Mouse (Mus musculus) mouse trophoblast stem cell (cell line): ENCODE measurements around the gene Ppp1r26.
"Not testable (repeated sequence)": the region's sequence is repeated elsewhere in the genome, so short reads cannot be mapped to it uniquely, and the experiment has no call there.

Source experiments
- in situ Hi-C, 2 experiments: fragments of 300-500 bp; cut with MseI, MboI; formaldehyde crosslinking; loops; 2 replicates in 1 of 2; 3 replicates in 1 of 2; pipeline ENCODE4 v1.15.1; 2025

Gene Ppp1r26

DNA sequence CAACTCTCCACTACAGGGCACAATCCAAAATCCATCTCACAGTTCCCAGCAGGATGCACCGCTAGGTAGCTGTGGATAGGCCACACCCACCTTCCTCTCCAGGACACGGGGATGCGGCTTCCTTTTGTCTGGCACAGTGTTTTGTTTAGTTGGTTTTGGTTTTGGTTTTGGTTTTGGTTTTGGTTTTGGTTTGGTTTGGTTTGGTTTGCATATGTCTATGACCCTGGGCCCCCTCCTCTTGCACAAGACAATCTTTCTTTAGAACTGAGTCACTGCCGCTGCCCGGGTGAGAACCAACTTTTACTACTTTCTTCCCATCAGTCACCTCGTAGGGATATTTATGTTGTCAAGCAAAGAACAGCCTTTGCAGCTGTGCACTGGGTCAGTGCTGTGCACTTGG, 5.8 kb upstream of the Ppp1r26 start:
- in situ Hi-C loops = no loop called here

DNA sequence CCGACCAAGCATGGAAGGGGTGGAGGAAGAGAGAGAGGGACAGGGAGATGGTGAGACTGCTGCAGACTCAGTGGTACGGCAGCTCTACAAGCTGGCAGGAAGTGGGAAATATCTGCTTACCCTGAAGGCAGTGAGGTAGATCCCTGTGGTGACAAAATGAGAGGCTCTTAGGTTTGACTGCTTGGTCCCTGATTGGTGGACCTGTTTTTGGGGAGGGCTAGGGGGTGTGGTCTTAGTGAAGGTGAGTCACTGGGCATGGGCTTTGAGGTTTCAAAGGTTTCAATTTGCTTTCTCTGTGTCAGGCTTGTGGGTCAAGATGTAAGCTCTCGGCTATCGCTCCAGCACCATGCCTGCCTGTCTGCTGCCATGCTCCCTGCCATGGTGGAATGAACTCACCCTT, 1.5 kb upstream of the Ppp1r26 start:
- in situ Hi-C loops = no loop called here

DNA sequence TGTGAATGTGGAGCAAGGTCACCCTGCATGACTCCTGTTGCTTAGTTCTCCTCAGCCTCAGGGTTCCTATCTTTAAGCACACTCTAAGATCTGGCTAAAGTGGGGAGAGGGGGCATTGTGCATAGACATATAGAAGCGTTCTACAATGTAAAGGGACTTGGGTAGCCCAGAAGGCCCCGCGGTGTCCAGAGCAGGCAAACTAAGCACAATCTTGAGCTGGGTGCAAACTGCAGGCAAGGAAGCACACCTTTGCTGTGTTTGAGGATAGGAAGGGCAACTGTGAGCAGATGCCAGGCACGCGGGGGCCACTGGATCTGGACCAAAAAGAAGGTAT, 452 bp upstream of the Ppp1r26 start:
- in situ Hi-C loops = no loop called here

DNA sequence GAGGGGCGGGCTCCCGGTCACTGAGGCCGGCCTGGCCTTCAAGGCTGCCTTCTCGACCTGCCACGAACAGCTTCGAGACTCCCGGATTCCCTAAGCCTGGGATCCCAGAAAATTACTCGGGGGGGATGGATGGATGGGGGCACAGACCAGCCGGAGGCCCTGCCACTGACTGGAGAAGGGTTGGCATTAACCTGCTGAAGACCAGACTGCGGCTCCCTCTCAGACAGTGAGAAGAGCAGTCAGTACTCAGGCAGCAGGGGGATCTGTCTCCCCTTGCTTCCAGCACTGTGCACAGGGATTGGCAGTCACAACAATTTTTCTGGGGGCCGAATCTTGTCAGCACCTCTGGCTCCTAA, 693 bp downstream of the Ppp1r26 start:
- in situ Hi-C loops = no loop called here

DNA sequence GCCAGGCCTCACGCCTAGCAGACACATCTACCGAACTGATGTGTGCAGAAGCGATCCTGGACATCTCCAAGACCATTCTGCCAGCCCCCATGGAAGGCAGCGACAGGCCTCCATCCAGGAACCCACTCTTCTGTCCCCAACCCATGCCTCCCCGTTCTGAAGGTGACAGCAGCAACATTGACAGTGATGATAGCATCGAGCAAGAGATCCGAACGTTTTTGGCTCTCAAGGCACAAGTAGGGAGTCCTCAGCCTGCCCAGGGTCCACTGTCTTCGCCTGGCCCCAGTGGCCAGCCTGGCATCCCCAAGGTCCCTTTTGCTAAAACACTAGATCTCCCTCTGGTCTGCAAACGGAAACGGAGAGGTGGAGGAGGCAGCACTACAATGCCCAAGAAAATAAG, 5.1 kb downstream of the Ppp1r26 start:
- in situ Hi-C loops = no loop called here

DNA sequence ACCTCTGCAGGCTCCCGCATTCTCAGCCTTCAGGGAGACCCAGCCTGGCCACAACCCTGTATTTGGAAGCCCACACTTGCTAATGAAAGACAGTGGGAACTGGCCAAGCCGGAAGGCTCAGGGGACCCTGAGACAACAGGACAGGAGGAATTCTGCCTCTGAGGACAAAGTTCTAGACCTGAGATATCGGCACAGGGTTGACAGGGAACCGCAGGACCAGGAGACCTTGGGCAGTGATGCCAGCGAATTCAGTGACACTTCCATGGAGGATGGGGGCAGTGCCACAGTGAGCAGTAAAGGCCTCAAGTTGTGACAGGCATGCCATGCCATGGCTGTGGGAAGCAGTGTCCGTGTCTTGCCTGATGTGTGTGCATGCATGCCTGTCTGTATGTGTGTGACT, 6.9 kb downstream of the Ppp1r26 start:
- in situ Hi-C loops = no loop called here

DNA sequence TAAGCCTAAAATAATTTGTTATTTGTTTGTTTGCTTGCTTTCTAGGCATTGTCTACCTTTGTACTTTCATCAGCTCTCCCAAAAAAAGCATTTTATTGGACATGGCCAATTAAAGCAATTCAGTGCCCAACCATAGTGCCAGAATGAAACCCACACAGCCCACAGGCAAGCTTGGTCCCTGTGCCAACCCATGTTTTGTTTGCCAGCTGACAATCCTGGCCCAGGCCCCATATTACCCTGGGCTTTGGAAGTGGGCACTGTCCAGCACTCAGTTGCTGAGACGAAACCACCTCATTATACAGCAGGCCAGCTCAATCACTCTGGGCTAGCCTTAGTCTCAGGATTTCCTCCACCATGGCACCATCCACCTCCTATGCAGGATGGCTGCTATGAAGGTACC, 10.0 kb downstream of the Ppp1r26 start:
- in situ Hi-C loops = no loop called here

DNA sequence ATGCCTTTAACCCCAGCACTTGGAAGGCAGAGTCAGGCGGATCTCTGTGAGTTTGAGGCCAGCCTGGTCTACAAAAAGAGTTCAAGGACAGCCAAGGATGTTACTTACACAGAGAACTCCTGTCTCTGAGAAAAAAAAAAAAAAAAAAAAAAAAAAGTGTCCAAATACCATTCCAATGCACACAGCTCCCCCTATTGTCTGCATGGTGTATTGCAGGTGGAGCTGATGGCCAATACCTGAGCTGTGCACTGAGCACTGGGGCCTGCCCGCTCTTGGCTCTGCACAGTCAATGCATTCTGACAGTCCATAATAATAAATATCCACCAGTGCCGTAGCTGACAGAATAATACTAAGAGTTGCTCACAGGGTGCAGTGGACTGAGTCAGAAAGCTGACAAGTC, 17.3 kb downstream of the Ppp1r26 start:
- in situ Hi-C loops = no loop called here

DNA sequence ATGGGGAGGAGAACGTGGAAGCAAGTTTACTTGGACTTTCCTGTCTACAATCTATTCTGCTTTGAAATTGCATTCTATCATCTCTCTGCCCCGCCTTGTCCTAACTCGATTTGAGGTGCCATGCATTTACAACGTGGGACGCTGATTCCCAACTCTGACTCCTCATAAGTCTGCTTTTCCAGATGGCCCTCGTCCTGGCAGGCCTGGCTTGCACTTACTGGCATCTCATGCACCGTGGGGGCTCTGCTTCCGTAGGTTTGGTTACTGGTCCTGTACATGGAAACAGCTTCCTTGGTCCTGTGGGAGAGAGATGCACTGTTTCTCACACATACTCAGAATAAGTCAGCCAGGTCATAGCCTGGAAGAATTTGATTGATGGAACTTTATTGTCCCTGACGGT, 18.3 kb downstream of the Ppp1r26 start:
- in situ Hi-C loops = no loop called here

DNA sequence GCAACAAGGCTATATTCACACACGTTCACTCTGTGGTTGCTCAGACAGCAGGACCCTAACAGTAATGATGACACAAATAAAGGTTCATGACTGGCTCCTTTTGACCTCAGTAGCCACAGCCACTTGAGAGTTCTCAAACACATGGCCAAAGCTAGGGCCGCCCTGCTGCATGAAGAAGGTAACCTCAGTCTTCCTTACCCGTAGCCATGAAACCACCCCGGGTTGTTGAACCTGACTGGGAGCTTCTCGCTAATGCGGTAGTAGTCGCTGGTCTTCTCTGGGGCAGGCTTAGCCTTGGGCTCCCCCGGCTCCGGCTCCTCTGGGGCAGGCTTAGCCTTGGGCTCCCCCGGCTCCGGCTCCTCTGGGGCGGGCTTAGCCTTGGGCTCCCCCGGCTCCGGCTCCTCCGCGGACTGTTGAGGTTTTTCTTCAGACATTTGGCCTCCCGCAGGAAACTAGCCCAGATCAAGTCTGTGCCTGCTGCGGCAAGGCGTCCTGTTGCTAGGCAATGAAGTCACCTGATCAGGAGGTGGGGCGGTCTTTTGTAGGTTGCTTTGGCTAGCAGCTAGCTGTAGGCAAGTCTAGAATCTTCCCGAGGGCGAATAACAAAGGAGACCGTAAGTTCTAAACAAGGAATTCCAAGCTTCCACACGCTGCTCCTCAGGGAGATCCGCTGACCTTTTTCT, 19.4 kb downstream of the Ppp1r26 start, which contains the start of gene 1700007K13Rik:
TSS of gene 1700007K13Rik (minus strand) at position 497 of the 683 bp plus-strand sequence.
- in situ Hi-C loops = no loop called here

DNA sequence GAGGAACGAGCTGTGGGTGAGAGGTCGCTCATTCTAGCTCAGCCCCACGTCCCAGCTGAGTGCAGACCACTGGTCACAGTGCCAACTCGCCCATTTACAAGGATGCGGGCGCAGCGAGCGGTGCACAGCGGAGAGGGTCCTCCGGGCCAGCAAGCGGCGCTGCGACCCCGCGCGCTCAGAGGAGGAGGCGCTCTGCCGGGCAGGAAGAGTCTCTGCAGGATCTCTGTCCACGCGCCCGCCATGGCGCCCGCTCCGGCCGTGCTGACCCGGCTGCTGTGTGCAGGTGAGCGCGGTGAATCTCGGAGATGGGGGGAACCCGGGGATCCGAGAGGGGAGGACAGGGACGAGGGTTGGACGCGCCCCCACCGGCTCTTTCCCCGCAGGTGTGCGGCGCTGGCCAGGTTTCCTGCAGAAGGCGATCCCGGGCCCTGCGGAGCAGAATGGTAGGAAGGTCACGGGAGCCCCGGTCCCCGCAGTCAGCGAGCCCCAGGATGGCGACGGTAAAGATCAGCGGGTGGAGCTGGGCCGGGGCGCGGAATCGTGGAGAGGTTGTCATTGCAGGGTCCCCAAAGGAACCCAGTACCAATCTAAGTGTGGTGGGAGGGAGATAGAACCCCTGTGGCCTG, 21.4 kb downstream of the Ppp1r26 start, which contains the start of gene Mrps2:
TSS of gene Mrps2 (plus strand) at position 207 of the 626 bp plus-strand sequence.
- in situ Hi-C loops = no loop called here

DNA sequence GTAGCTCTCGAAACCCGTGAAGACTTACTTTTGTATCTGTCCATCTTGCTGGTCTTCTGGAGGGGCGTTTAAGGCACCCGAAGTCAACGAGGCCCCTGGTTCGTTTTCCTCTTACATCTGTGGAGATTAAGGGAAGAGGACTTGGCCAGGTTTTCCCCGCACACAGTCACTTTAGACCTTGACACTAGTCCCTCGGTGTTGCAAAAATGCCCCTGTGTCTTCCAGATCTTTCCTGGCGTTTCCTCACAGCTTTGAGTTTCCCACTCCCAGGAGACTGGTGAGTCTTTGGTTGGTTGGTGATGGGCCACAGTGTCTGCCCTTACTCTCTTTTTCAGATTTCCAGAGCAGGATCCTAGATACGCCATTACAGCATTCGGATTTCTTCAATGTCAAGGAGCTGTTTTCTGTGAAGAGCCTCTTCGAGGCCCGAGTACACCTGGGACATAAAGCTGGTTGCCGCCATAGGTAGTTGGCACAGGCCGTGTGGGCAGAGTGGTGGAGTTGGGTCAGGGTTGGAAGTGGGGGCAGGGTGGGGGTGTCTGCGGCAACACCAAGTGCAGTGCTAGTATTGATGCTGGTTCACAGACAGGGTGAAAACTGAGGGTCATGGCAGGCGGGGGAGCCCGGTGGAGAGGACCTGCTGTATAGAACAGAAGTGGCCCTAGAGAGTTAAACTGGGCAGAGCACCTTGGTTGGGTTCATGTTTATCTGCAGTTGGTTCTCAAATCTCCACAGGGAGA, 22.1 kb downstream of the Ppp1r26 start:
- in situ Hi-C loops = no loop called here

DNA sequence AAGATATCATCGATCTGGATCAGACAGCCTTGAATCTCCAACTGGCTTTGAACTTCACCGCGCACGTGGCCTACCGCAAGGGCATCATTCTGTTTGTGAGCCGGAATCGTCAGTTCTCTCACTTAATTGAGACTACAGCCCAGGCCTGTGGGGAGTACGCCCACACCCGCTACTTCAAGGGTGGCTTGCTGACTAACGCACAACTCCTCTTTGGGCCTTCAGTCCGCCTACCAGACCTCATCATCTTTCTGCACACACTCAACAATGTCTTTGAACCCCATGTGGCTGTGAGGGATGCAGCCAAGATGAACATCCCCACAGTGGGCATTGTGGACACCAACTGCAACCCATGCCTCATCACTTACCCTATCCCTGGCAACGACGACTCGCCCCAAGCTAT, 22.9 kb downstream of the Ppp1r26 start:
- in situ Hi-C loops = no loop called here

DNA sequence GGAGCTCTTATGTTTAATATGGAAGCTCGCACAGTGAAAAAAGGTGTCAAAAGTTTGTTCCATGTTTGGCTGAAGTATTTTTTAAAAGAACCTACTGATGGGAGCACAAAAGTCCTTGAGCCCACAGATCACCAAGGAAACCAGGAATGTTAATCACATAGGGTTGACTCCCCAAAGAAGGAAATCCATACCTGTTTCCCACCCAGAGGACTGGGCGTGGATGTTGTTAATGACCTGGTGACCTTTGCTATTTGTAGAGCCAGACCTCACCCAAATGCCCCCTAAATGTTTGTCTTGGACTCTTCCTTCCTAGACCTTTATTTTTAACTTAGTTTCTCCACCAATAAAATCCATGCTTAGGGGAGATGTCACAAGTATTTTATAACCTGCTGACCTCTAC, 24.0 kb downstream of the Ppp1r26 start:
- in situ Hi-C loops = no loop called here

DNA sequence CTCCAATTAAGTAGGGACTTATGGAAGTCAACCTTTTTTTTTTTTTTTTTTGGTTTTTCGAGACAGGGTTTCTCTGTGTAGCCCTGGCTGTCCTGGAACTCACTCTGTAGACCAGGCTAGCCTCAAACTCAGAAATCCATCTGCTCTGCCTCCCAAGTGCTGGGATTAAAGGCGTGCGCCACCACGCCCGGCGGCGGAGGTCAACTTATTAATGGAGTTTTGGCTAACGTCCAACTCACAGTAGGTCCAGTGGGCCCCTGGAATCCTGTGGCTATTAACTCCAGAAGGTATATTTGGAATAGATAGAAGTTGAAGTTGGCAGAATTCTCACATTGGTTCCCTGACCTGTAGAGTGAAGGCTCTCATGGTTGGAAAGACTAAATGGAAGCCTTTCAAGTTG, 25.4 kb downstream of the Ppp1r26 start:
- in situ Hi-C loops = not testable (repeated sequence)

DNA sequence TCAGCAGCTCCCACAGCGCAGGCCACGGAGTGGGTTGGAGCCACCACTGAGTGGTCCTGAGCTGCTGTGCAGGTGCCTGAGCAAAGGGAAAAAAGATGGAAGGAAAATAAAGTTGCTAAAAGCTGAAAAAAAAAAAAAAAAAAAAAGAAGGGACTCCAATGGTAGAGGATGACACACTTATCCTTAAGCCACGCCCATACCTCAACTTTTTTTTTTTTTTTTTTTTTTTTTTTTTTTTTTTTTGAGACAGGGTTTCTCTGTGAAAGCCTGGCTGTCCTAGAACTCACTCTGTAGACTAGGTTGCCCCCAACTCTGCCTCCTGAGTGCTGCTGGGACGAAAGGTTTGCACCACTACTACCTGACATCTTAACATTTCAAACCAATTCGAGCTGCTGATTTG, 31.4 kb downstream of the Ppp1r26 start:
- in situ Hi-C loops = not testable (repeated sequence)

DNA sequence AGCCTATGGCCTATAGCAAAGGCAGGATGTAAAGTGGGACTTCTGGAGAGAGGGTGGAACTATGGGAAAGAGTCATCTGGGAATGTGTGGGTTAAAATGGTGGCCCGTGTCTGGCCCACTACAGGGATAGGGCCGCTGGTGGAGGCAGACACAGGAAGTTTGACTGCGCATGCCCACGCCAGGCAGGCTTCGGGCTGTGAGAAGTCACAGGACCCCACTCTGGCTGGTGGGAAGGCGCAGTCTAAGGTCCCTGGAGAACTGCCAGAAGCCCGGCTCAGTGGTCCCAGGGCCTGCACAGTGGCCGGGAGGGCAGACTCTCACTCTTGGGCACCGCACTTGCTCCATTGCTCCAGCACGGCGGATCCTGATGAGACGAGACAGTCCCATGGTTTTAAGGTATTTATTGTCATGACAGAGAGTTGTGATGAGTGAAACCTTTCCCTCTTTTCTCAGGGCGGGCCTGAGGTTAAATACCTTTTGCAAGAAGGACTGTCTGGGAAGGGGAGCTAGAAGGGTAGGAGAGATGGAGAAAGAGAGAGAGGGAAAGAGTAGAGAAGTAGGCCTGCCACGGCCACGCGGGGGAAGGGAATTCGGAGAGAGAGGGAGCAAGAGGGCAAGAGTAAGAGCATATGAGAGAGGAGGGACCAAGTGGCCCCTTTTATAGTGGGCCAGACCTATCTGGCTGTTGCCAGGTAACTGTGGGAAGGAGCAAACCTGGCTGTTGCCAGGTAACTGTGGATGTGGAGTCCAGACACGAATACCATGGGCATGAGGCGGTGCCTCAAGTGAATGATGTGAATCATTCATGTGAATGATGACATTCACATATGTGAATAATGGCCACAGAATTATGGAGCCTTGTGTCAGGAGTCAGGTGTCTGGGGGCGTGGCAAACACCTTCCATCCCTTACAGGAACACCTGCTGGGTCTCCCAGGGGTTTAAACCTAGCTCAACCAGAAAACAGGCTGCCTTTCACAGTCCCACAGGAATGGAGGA, 32.9 kb downstream of the Ppp1r26 start:
- in situ Hi-C loops = no loop called here

DNA sequence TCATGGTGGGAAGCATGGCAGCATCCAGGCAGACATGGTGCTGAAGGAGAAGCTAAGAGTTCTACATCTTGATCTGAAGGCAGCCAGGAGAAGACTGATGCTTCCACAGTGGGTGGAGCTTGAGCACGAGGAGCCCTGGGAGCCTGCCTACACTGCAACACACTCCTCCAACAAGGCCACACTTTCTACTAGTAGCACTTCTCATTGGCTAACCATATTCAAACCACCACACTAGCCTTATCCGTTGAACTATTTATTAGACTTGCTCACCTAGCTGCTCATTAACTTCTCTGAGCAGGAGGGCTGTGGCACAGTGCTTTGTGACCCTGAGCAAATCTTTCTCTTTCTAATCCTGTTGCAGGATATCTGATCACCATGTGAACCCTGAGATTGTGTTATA, 37.3 kb downstream of the Ppp1r26 start:
- in situ Hi-C loops = no loop called here

DNA sequence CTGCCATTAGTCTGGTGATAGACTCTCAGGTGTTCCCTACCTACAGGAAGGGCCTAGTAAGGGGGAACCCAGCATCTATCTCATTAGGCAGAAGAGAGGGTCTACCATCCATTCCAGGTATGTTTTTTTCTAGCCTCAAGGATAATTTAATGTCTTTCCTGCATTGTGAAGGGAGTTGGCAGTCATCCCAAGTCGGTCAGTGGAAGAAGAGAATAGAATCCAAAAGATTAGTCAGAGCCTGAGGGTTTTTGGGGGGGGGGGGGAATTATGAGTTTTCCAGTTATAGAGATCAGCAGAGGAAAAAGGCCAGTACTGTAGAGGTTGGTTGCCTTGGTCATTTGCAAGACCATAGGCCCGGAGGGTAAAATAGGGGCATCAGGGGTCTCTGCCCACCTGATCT, 47.9 kb downstream of the Ppp1r26 start:
- in situ Hi-C loops = no loop called here

DNA sequence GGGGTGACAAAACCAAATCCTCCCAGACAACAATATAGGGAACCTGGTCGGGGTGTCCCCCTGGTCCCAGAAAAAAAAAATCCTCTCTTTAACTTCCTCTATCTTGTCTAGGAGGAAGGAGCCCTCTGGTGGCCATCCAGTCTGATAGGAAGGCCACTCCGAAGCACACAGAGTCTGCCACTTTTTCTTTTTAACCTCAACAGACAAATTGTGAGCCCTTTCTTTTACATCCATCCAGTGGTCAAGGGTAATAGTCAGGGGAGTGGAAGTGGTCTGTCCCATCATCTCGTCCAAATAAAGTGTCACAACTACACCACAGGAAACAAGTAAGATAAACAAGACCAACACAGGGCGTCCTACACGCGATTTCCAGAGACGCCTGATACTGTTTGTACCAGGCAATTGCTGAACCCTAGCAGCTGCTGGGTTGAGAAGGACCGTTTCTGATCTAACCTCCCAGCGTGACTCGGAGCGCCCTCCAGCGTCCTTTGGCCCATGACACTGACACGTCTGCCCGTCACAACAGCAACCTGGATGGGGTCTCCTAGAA, 48.7 kb downstream of the Ppp1r26 start:
- in situ Hi-C loops = no loop called here

DNA sequence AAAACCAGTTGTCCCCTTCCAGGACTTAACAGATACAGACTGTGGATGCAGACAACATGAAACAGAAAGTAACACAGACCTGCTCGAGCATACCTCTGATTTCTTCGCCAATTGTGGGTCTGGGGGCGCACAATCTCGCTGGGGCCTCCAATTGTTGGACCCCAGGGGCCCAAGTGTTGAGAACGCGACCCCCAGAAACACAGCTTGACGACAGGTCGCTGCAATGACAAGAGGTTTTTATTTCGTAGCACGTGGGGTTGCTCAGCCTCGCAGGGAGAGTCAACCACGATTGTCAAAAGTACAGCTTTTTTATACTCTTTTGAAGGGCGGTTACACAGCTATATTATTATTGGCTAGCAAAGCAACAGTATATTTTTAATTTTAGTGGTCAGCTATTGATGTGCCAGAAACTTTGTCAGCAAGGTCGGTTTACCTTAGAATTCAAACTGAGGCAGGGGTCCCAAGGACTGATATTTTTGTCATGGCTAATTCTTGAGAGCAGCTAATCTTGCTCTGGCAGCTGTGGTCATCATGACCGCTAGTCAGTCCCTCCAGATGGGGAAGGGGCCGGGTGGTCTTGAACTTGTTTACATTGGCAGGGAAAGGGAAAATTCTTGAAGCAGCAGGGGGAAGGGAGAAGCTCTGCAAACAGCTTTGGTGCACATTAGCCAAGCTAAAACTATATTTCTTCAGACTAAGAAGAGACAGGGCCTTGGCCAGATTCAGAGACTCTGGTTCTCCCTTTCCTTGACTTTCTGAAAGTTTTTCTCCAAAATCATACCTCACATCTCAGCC, 49.4 kb downstream of the Ppp1r26 start:
- in situ Hi-C loops = no loop called here
